Mouse (Mus musculus): Measurements from ENCODE around the gene Rps21. TPM values are rescaled to one million over a fixed set of nuclear protein-coding genes. Genes with fewer than 3 reads are reported as not detected.

The Rps21 gene
- polyA plus RNA-seq, 1 experiment from 2014 or later = 315 TPM

DNA sequence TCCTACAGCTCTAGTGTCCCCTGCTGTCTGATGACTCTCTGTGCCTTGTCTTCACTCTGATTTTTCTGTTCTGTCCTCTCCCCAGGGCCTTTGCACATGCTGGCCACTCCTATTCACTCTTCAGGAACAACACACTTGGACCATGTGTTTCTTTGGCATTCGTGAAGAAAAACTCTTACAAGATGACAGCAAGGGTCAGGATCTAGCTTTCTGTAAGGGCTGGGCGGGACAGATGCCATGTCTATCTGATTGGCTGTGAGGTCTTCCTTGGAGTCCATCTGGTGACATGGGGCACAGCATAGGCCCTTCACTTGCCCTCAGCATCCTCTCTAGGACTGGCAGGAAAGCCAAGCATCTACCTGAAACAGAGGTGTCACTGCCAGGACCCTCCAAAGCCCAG is 48.8 kb downstream of the Rps21 start:
- ATAC-seq (replicated peaks) = no peak
- Histone ChIP-seq H3K4me2 (no peak overlapping the region), H3K36me3 (replicated peaks) (no peaks in the 10 kb centered on the region), H3K27ac (no peak overlapping the region), H3K27me3 (replicated peaks) (no peaks in the 10 kb centered on the region), H3K4me3 (no peak overlapping the region), H3K9me3 (0 out of 2 replicates have a peak, but pooled peaks cover 3% of the 10 kb centered on the region), H3K4me1 (no peaks in the 10 kb centered on the region), H3K9ac (no peak overlapping the region)
- WGBS = 71% methylated on average over 2 of the region's 2 CpGs

DNA sequence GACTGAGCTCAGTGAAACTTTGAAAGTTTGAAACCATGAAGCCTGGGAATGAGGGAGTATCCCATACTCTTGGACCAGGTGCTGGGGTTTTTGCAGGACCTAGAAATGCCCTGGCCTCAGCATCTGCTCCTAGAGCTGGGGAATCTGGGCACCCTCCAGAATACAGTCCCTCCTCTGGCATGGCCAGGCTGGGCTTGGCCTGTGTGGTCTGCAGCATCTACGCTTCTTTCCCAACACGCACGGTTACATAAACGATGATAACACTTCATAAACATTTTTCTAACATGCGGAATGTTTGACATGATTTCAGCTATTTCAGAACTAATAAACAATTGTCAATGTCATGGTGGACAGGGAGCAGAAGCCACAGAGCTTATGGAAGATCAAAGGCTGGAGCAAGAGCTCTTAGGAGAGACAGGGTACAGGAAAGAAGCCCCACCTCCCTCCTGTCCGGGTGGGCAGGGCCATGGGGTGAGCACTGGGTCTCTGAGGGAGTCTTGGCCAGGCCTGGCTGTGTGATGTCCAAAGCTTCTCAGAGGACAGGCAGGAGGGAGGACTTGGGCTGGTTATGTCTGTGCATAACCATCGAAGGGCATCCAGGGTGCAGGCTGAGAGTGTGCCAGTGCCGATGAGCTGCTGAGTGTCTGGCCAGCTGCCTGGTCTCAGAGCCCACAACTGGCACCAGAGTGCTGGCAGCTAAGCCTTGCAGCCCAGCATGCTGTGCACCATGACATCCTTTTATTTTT is 49.4 kb downstream of the Rps21 start:
- Histone ChIP-seq H3K9ac (no peak overlapping the region), H3K36me3 (replicated peaks) (no peaks in the 10 kb centered on the region), H3K4me2 (no peak overlapping the region), H3K4me1 (no peaks in the 10 kb centered on the region), H3K27me3 (replicated peaks) (no peaks in the 10 kb centered on the region), H3K9me3 (0 out of 2 replicates have a peak, but pooled peaks cover 3% of the 10 kb centered on the region), H3K4me3 (no peak overlapping the region), H3K27ac (no peak overlapping the region)
- ATAC-seq (replicated peaks) = no peak
- 86% methylated on average over 8 of the region's 8 CpGs for WGBS

DNA sequence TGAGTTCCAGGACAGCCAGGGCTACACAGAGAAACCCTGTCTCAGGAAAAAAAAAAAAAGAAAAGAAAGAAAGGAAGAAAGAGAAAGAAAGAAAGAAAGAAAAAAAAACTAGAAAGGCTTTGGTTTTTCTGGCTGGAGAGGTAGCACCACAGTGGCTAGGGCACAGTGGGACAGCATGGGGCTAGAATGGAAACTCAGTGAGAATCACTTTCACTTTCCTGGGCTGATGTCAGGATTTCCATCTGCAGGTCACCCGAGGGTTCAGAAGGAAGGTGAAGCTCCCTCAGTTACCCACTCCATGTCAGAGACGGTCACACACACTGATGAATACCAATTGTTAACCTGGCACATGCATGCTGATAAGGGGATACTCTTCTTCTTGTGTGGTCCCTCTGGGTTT is 50.5 kb downstream of the Rps21 start:
- 48% methylated on average over 2 of the region's 2 CpGs for WGBS
- Histone ChIP-seq H3K4me3 (no peak overlapping the region), H3K9me3 (no peaks in the 10 kb centered on the region), H3K27ac (no peak overlapping the region), H3K27me3 (replicated peaks) (no peaks in the 10 kb centered on the region), H3K4me2 (no peak overlapping the region), H3K36me3 (replicated peaks) (no peaks in the 10 kb centered on the region), H3K9ac (no peak overlapping the region), H3K4me1 (no peaks in the 10 kb centered on the region)
- ATAC-seq (replicated peaks) = no peak

Small RNAs within 50 kb of the gene (microRNA-seq; reads per million reads assigned to microRNA genes)
- gene Mir3091 = 0.55 reads per million

Other genes with a start within 250 kb of the Rps21 start
- gene Lsm14b, start 232.4 kb upstream of the Rps21 start, polyA plus RNA-seq (2015; fragmentation: Nextera tagmentation; extraction: Ambion mirVana) = 21.0 and 21.1 TPM in 2 replicates
- 521 and 530 TPM in 2 replicates for gene Psma7, start 214.9 kb upstream of the Rps21 start, polyA plus RNA-seq (2015; fragmentation: Nextera tagmentation; extraction: Ambion mirVana)
- 70.1 and 73.0 TPM in 2 replicates for gene Ss18l1, start 214.9 kb upstream of the Rps21 start, polyA plus RNA-seq (2015; fragmentation: Nextera tagmentation; extraction: Ambion mirVana)
- 37.4 and 37.7 TPM in 2 replicates for gene Mtg2, start 186.8 kb upstream of the Rps21 start, polyA plus RNA-seq (2015; fragmentation: Nextera tagmentation; extraction: Ambion mirVana)
- 3.2 and 3.7 TPM in 2 replicates for gene Hrh3, start 152.9 kb upstream of the Rps21 start, polyA plus RNA-seq (2015; fragmentation: Nextera tagmentation; extraction: Ambion mirVana)
- gene Osbpl2, start 138.1 kb upstream of the Rps21 start, polyA plus RNA-seq (2015; fragmentation: Nextera tagmentation; extraction: Ambion mirVana) = 80.3 and 81.2 TPM in 2 replicates
- 205 and 213 TPM in 2 replicates for gene Adrm1, start 85.9 kb upstream of the Rps21 start, polyA plus RNA-seq (2015; fragmentation: Nextera tagmentation; extraction: Ambion mirVana)
- gene Lama5, start 31.5 kb upstream of the Rps21 start, polyA plus RNA-seq (2015; fragmentation: Nextera tagmentation; extraction: Ambion mirVana) = 1.6 and 1.7 TPM in 2 replicates
- gene Cables2, start 16.1 kb downstream of the Rps21 start, polyA plus RNA-seq (2015; fragmentation: Nextera tagmentation; extraction: Ambion mirVana) = 31.3 and 32.0 TPM in 2 replicates
- not detected in 2 replicates for gene Rbbp8nl, start 32.5 kb downstream of the Rps21 start, polyA plus RNA-seq (2015; fragmentation: Nextera tagmentation; extraction: Ambion mirVana)
- not detected in 2 replicates for gene Gata5, start 77.3 kb downstream of the Rps21 start, polyA plus RNA-seq (2015; fragmentation: Nextera tagmentation; extraction: Ambion mirVana)
- 1.5 and 1.7 TPM in 2 replicates for gene Slco4a1, start 198.9 kb downstream of the Rps21 start, polyA plus RNA-seq (2015; fragmentation: Nextera tagmentation; extraction: Ambion mirVana)
- gene Ntsr1, start 242.6 kb downstream of the Rps21 start, polyA plus RNA-seq (2015; fragmentation: Nextera tagmentation; extraction: Ambion mirVana) = 2.2 and 3.2 TPM in 2 replicates

Data from midbrain, embryonic 15.5 days (tissue).